Mouse (Mus musculus) thymus, adult 2 months (tissue): Measurements from ENCODE around the gene Vps37d.

Experiments
- CTCF ChIP-seq: fragments of 200-500 bp; IDR thresholded peaks from 2 replicates; pipeline ENCODE4 v1.5.1; 2012; ENCODE audit warnings: mild to moderate bottlenecking, control low read depth, low read length, moderate library complexity, borderline replicate concordance; ENCODE audit not compliant: control insufficient read depth, poor library complexity, insufficient read depth; ENCODE audit errors: extremely low read depth
- POLR2A ChIP-seq: fragments of 200-500 bp; IDR thresholded peaks from 2 replicates; pipeline ENCODE4 v1.6.1; 2012; ENCODE audit warnings: mild to moderate bottlenecking, low read length, control low read depth, moderate library complexity; ENCODE audit not compliant: control insufficient read depth, poor library complexity, insufficient read depth; ENCODE audit errors: extremely low read depth

DNA sequence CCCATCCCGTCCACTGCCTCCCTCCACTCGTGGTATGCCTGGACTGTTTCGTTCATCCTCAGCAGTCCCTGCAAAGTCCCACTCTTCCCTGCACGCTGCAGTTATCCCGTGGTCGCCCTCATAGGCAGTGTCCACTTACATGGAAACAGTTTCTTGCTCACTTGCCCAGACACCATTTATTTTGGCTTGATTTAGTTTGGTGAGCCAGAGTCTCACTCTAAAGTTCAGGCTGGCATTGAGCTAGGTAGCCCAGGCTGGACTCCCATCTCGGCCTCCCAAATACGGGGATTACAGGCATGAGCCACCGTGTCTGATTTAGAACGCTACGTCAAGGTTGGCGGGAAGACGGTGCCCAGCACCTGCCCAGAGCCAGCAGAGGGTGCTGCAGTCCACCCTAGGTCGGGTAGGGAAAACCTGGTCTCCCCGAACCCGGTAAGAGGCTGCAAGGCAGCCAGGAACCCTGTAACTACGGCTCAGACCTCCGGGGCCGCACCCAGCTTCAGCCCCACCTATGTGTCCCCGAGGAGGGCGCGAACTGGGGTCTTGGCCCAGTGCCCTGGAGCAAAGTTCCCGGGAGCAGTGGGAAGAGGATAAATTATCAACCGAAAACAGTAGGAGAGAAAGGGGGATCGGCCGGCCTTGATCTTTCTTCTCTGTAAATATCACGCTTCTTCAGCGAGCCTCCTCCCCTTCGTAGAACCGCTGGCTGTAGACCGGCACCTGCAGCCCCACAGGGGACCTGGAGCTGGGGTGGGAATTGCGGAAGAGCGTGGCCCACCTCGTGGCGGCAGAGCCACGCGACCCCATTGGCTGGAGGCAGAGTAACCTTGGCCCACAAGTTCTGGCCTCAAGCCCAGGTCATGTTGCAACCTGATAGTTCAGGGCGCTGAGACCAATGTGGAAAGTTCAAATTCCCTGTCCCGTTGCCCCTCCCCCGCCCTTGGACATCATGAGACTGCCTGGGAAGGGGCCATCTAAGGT is 29.7 kb upstream of the Vps37d start:
- TF ChIP-seq POLR2A (no peak), CTCF (no peak)
